ENCODE assay signal across 12 mouse cellular contexts in the genomic region with DNA sequence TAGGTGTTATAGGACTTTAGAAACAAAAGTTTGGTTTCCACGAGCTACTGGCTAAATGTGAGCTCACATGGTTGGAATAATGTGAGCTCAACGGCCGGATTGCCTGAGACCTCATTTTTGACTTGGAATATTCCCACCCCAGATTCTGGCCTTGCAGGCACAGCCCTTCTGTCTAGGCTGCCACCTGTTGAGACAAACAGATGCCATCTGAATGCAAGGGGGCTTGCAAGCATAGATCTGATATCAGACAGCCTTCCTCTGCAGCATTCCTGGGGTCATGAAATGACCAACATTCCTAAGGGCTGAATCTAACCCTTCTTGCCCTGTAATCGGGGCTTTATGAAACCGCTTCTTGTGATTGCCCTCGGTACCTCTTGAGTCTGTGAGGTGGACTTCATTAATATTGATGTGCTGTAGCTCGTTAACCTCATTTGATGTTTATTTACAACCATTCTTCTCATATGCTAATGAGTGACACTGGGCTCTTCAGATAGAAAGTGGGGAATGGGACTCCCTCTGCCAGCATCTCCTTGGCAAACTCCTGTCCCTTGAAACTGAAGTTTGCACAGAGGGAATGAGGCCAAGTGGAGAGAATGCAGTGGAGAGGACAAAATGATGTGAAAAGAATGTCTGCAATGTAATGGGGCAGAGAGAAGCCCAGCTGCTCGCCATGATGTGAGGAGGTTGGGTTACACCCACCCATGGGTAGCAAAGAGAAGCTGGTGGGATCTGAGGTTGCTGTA.
DNase-seq lines count a peak whose midpoint lies in the region; ATAC-seq and TF ChIP-seq lines count a peak whose summit lies in the region.
"Had no signal": no experiment of that assay in that cellular context is flagged by ENCODE, and none has a peak within 500 bp of the region (broad histone marks: within the 10 kb centered on the region; RNA-seq: fewer than 3 reads in every experiment).

No protein-coding gene starts in this region.

- H3K4me2 ChIP-seq in lung, embryonic 15.5 days = no peak overlapping the region
- no peak overlapping the region for H3K4me2 ChIP-seq in hindbrain, embryonic 16.5 days (ENCODE audit: low read length)
- H3K4me2 ChIP-seq in neural tube, embryonic 15.5 days = no peak overlapping the region
- H3K4me2 ChIP-seq in stomach, postnatal 0 days (replicated peaks; ENCODE audit: low read depth) = no peak overlapping the region
- H3K4me2 ChIP-seq: hindbrain, embryonic 15.5 days had no signal

- no peak overlapping the region for H3K9ac ChIP-seq in lung, embryonic 15.5 days
- H3K9ac ChIP-seq in hindbrain, embryonic 16.5 days (ENCODE audit: low read depth, low read length) = no peak overlapping the region
- no peak overlapping the region for H3K9ac ChIP-seq in neural tube, embryonic 15.5 days (replicated peaks)
- H3K9ac ChIP-seq in stomach, postnatal 0 days (ENCODE audit: low read length) = no peak overlapping the region
- H3K9ac ChIP-seq: hindbrain, embryonic 15.5 days; liver, postnatal 0 days had no signal

- DNase-seq in cerebellum, postnatal 14 days = peak; percentile 41 to 45
- DNase-seq in cerebellum, adult 11 months = no peak
- no peak for DNase-seq in lung, adult 2 months
- DNase-seq in ovary, postnatal 14 days (ENCODE audit: low spot score) = no peak
- no peak for DNase-seq in stomach, postnatal 0 days (ENCODE audit: low spot score)
- DNase-seq: gastrocnemius, postnatal 14 days; layer of hippocampus, postnatal 36 days; liver, postnatal 0 days had no signal

- no peaks in the 10 kb centered on the region for H3K36me3 ChIP-seq in lung, embryonic 15.5 days
- H3K36me3 ChIP-seq in hindbrain, embryonic 16.5 days (ENCODE audit: control insufficient read depth, insufficient read depth, low read length) = no peaks in the 10 kb centered on the region
- H3K36me3 ChIP-seq in neural tube, embryonic 15.5 days = no peaks in the 10 kb centered on the region
- no peaks in the 10 kb centered on the region for H3K36me3 ChIP-seq in stomach, postnatal 0 days (ENCODE audit: control insufficient read depth, insufficient read depth, low read length)
- H3K36me3 ChIP-seq: hindbrain, embryonic 15.5 days had no signal

- no peaks in the 10 kb centered on the region for H3K9me3 ChIP-seq in lung, embryonic 15.5 days
- no peaks in the 10 kb centered on the region for H3K9me3 ChIP-seq in hindbrain, embryonic 16.5 days (ENCODE audit: control insufficient read depth, low read length)
- no peaks in the 10 kb centered on the region for H3K9me3 ChIP-seq in neural tube, embryonic 15.5 days (replicated peaks)
- H3K9me3 ChIP-seq in stomach, postnatal 0 days (ENCODE audit: control insufficient read depth, low read length) = no peaks in the 10 kb centered on the region
- H3K9me3 ChIP-seq: hindbrain, embryonic 15.5 days had no signal

- H3K4me3 ChIP-seq in lung, embryonic 15.5 days = no peak overlapping the region
- H3K4me3 ChIP-seq in lung, adult 2 months (replicated peaks; ENCODE audit: extremely low read depth, low read depth, low read length) = no peak overlapping the region
- no peak overlapping the region for H3K4me3 ChIP-seq in hindbrain, embryonic 16.5 days (ENCODE audit: low read length)
- H3K4me3 ChIP-seq in neural tube, embryonic 15.5 days (replicated peaks) = no peak overlapping the region
- no peak overlapping the region for H3K4me3 ChIP-seq in stomach, postnatal 0 days (ENCODE audit: low read depth, low read length)
- H3K4me3 ChIP-seq: hindbrain, embryonic 15.5 days had no signal

- TF ChIP-seq CTCF in lung, adult 2 months (IDR thresholded peaks at IDR 0.05; ENCODE audit: insufficient read depth, low read length) = no peak
- TF ChIP-seq CTCF in stomach, postnatal 0 days (IDR thresholded peaks at IDR 0.05; ENCODE audit: low read depth) = no peak

- no peaks in the 10 kb centered on the region for H3K27me3 ChIP-seq in lung, embryonic 15.5 days
- H3K27me3 ChIP-seq in hindbrain, embryonic 16.5 days (replicated peaks; ENCODE audit: control insufficient read depth, insufficient read depth, low read length) = no peaks in the 10 kb centered on the region
- no peaks in the 10 kb centered on the region for H3K27me3 ChIP-seq in neural tube, embryonic 15.5 days (replicated peaks)
- H3K27me3 ChIP-seq in stomach, postnatal 0 days (ENCODE audit: control insufficient read depth, insufficient read depth, low read length) = no peaks in the 10 kb centered on the region
- H3K27me3 ChIP-seq: hindbrain, embryonic 15.5 days had no signal

- TF ChIP-seq POLR2A in lung, adult 2 months (IDR thresholded peaks at IDR 0.05; ENCODE audit: borderline replicate concordance, extremely low read depth, low read depth, low read length) = no peak

- no peak for TF ChIP-seq EP300 in stomach, postnatal 0 days (optimal IDR thresholded peaks at IDR 0.05)

- H3K27ac ChIP-seq in lung, embryonic 15.5 days = peak overlapping the region; percentile 44
- no peak overlapping the region for H3K27ac ChIP-seq in hindbrain, embryonic 16.5 days (ENCODE audit: low read depth, low read length)
- peak overlapping the region; percentile 35; the same call in 1 of the 2 replicates for H3K27ac ChIP-seq in neural tube, embryonic 15.5 days (replicated peaks)
- H3K27ac ChIP-seq in stomach, postnatal 0 days (replicated peaks) = no peak overlapping the region
- H3K27ac ChIP-seq: hindbrain, embryonic 15.5 days had no signal

- no peak for ATAC-seq in lung, embryonic 15.5 days (ENCODE audit: borderline replicate concordance, extremely low read depth, low FRiP score, low TSS enrichment)
- ATAC-seq in hindbrain, embryonic 16.5 days = peak; percentile 19; the same call in 1 of the 2 replicates
- no peak for ATAC-seq in neural tube, embryonic 15.5 days (ENCODE audit: low FRiP score)
- no peak for ATAC-seq in stomach, postnatal 0 days (ENCODE audit: low FRiP score, low TSS enrichment)
- ATAC-seq: liver, postnatal 0 days had no signal

- H3K4me1 ChIP-seq in lung, embryonic 15.5 days = peaks cover 39% of the 10 kb centered on the region
- H3K4me1 ChIP-seq in lung, adult 2 months (ENCODE audit: control insufficient read depth, insufficient read depth, low read length) = peaks cover 29% of the 10 kb centered on the region
- peaks cover 28% of the 10 kb centered on the region for H3K4me1 ChIP-seq in hindbrain, embryonic 16.5 days (ENCODE audit: control insufficient read depth, insufficient read depth, low read depth, low read length)
- peaks cover 37% of the 10 kb centered on the region for H3K4me1 ChIP-seq in neural tube, embryonic 15.5 days
- H3K4me1 ChIP-seq in stomach, postnatal 0 days (replicated peaks; ENCODE audit: control insufficient read depth, insufficient read depth) = peaks cover 10% of the 10 kb centered on the region; the same call in 1 of the 2 replicates

- 69% methylated on average over 8 of the region's 8 CpGs for WGBS in lung, embryonic 15.5 days
- 70% methylated on average over 8 of the region's 8 CpGs for WGBS in lung, adult 2 months
- WGBS in hindbrain, embryonic 16.5 days = 39% methylated on average over 8 of the region's 8 CpGs
- WGBS in neural tube, embryonic 15.5 days = 33% methylated on average over 8 of the region's 8 CpGs
- WGBS in stomach, postnatal 0 days = 80% methylated on average over 8 of the region's 8 CpGs

Comparison
In these comparisons a context has a peak if more than half of its experiments do, and no peak if none do; other contexts are left out.
1. DNase-seq: peak in cerebellum, postnatal 14 days (2 of 2); none in cerebellum, adult 11 months (single experiment), lung, adult 2 months (single experiment), ovary, postnatal 14 days (single experiment) and stomach, postnatal 0 days (single experiment).
2. H3K27ac ChIP-seq: peak in lung, embryonic 15.5 days (single experiment) and neural tube, embryonic 15.5 days (single experiment); none in hindbrain, embryonic 16.5 days (single experiment) and stomach, postnatal 0 days (single experiment).